Mouse (Mus musculus) monocyte, adult 5-6 weeks (primary cell): ENCODE data around the gene Fancm. TPM values are rescaled to one million over a fixed set of nuclear protein-coding genes. Genes with fewer than 3 reads are reported as not detected.
A peak's percentile ranks its signal among the peaks of the same experiment; 100 is the strongest.
"Not testable (repeated sequence)": the region's sequence is repeated elsewhere in the genome, so short reads cannot be mapped to it uniquely, and the experiment has no call there.

Experiments
- ATAC-seq: fragments of 153-309, 156-312 bp; replicated peaks from 2 replicates; pipeline ENCODE4 v1.8.0; 2017; ENCODE audit warnings: mild to moderate bottlenecking; ENCODE audit not compliant: low TSS enrichment, insufficient number of reproducible peaks, severe bottlenecking, poor library complexity, low FRiP score
- total RNA-seq: library from RNA; stranded (forward); fragments of 200-1000, 200-491, 200-594 nt; gene quantifications from 3 replicates; pipeline ENCODE4 v1.2.3, GENCODE M21; 2017

Gene Fancm
- total RNA-seq, 1 experiment from 2014 or later: 12.0 TPM

DNA sequence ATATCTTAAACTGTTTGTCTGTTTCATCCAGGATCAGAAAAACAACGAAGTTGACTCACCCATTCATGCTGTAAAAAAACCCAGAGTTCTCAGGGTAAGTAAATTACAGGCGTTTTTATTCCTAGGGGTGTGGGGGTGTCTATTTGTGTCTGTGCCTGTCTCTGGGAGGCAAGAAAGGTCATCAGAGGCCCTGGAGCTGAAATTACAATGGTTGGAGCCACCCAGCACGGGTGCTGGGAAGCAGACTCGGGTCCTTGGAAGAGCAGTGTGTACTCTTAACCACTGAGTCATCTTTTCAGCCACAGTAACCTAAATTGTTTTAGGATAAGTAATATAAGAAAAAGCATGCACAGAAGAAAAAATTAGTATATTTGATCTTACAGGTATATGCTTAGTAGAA is 38.5 kb downstream of the Fancm start:
- ATAC-seq: no peak

DNA sequence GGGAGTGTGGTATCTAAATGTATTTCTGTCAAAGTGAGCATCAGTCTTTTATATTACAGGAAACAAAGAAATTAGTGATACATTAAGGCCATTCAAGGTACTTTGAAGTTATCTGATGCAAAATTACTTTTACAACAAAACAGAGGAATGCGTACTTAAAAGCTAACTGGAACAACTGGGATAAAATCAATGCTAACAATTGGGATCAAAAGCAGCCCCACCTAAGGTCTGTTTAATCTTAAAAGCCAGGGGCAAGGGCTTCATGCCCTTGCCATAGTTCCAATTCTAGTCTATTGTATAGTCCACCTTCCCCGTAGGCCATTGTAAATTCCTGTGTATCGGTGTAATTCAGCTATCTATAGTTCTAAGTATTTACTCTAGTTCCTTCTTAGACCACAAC is 39.6 kb downstream of the Fancm start:
- ATAC-seq: not testable (repeated sequence)

DNA sequence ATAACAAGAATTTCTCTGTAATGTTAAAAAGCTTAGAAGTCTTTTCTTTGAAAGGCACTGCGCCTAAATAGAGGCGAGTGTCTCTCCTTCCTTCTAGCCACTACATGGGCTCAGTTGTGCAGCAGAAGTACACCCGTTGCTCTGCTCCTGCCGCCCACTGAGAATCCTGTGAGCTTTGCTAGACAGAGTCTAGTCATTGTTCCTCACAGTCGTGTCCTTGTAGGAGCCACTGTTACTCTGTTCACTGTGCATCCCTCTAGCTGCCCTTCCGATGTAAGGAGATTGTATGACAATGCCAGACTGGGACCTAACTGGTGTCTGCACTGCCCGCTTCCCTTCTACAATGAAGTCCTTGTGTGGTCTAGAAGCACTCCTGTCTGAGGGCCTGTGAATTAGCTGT is 43.6 kb downstream of the Fancm start:
- ATAC-seq: no peak

DNA sequence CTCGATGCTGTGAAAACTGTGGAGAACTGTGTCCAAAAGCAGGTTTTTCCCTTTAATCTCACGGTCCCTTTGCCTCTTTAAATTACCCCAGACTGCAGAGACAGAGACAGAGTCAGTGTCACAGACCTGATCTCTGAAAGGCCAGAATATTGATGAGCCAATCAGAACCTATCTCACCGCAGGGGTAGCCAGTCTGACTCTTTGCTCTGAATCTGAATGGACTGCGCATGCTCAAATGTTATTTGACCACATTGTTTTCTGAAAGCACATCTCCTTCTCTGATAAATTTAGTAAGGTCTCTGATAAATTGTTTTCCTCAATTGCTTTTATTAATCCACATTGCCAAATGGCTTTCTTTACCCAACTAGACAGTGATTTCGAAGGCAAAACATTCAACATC is 44.0 kb downstream of the Fancm start:
- no peak for ATAC-seq

DNA sequence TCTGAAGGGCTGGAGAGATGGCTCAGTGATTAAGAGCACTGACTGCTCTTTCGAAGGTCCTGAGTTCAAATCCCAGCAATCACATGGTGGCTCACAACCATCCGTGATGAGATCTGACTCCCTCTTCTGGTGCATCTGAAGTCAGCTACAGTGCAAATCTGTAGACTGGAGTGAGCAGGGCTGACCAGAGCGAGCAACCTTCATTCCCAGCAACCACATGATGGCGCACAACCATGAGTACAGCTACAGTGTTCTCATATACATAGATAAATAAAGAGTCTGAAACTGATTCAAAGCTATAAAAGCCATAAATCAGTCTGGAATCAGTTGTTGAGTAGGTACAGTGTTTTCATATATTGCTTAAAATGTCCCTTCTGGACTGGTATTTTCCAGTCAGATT is 60.7 kb downstream of the Fancm start:
- not testable (repeated sequence) for ATAC-seq

DNA sequence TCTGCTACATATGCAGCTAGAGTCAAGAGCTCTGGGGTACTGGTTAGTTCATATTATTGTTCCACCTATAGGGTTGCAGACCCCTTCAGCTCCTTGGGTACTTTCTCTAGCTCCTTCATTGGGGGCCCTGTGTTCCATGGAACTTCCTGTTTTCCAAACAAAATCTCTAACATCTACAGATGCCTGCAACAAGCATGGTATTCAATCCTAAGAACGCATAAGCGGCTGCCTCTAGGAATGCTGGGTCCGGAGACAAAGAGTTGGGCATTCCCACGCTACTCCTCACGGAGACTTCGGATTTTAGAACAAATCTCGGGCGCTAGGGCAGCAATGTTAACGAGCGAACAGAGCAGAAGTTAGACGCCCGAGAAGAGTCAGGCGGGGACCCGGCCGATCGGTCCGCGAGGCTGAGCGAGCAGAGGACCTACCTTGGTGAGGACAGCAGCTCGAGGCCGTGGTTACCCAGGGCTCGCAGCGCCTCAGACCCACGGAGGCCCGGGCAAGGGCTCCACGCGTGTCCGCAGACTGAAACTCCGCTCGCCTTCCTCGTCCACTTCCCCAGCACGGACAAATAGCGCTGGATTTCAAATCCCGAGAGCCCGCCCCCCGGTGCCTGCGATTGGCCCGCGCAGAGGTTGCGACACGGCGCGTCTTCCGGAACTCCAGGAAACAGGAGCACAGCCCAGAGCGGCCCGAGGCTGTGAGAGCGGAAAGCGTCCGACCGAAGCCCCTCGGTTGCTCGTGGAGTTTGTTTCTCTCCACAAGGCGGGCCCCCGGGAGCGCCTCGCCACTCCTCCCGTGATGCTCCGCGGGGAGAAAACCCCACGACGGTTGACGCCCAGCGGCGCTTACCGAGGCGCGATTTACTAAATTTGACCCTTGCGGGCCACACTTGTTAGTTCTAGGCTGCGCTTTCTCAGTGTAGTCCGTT is 96.9 kb downstream of the Fancm start, which contains the start of gene Mis18bp1:
Gene Mis18bp1 (minus strand): TSS at position 584 of the 931 bp plus-strand sequence.
- ATAC-seq: peak; percentile 90

DNA sequence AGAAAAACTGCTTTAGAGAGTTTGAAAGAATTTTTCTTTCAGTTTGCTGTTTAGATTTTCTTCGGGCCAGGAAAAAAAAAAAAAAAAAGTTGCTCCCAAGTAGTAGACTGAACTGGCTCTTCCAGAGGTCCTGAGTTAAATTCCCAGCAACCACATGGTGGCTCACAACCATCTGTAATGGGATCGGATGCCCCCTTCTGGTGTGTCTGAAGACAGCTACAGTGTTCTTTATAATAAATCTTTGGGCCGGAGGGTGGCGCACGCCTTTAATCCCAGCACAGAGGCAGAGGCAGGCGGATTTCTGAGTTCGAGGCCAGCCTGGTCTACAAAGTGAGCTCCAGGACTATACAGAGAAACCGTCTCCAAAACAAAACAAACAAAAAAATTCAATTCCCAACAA is 97.6 kb downstream of the Fancm start:
- not testable (repeated sequence) for ATAC-seq

DNA sequence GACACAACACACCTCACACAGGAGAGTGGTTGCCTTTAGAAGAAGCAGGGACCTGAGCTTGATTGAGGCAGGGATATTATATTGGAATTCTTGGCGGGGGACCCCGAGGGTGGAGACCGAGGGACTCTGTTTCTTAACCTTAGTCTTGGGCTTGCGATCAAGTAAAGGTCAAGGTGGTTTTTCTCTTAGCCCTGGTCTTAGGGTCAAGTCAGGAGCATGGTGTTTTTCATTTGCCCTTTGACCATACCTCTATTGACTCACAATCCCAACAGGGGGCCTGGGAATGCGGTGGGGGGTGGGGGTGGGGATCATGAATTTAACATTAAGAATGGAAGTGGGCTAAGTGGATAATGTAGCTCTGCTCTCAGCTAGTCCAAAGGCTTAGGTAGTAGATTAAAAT is 98.3 kb downstream of the Fancm start:
- no peak for ATAC-seq

Other genes starting within 250 kb of the Fancm start
- gene Gm527, start 157.7 kb upstream of the Fancm start, total RNA-seq: 14.7 to 22.9 TPM (median 20.9 TPM) in 3 replicates
- 15.7 to 31.6 TPM (median 22.7 TPM) in 3 replicates for gene Klhl28, start 110.1 kb upstream of the Fancm start, total RNA-seq
- gene Togaram1, start 109.8 kb upstream of the Fancm start, total RNA-seq: 36.6 to 52.1 TPM (median 47.3 TPM) in 3 replicates
- 95.9 to 148 TPM (median 102 TPM) in 3 replicates for gene Prpf39, start 39.3 kb upstream of the Fancm start, total RNA-seq
- 143 to 181 TPM (median 145 TPM) in 3 replicates for gene Fkbp3, start 1.6 kb upstream of the Fancm start, total RNA-seq
- gene Mis18bp1, start 97.0 kb downstream of the Fancm start, total RNA-seq: 4.3 to 9.3 TPM (median 6.5 TPM) in 3 replicates
- not detected in 3 replicates for gene Wdr20rt, start 149.9 kb downstream of the Fancm start, total RNA-seq